Mouse (Mus musculus): ENCODE results near the gene Klk1. TPM values are rescaled to one million over a fixed set of nuclear protein-coding genes. Genes with fewer than 3 reads are reported as not detected.
"Not testable (repeated sequence)": the region's sequence is repeated elsewhere in the genome, so short reads cannot be mapped to it uniquely, and the experiment has no call there.

Gene Klk1
- polyA plus RNA-seq, 1 experiment from 2014 or later: not detected

GRCm38 (mm10) chr7:44221601-44222000 lies 3.6 kb upstream of the Klk1 start:
- not testable (repeated sequence) for H3K4me2 ChIP-seq (ENCODE audit: low read depth, low read length, severe bottlenecking); H3K9ac ChIP-seq (ENCODE audit: low read length); ATAC-seq (replicated peaks; ENCODE audit: low FRiP score); DNase-seq (ENCODE audit: low spot score); H3K27ac ChIP-seq (ENCODE audit: low read depth, low read length); H3K36me3 ChIP-seq (ENCODE audit: control insufficient read depth, insufficient read depth, low read length); H3K27me3 ChIP-seq (ENCODE audit: control insufficient read depth, insufficient read depth, low read length); H3K4me1 ChIP-seq (replicated peaks; ENCODE audit: control insufficient read depth, insufficient read depth, low read length); H3K9me3 ChIP-seq (ENCODE audit: control insufficient read depth, low read length); H3K4me3 ChIP-seq (ENCODE audit: low read depth, low read length)
- WGBS: 77% methylated on average over 8 of the region's 10 CpGs

- not testable (repeated sequence) for H3K9me3 ChIP-seq (ENCODE audit: control insufficient read depth, low read length); H3K27me3 ChIP-seq (ENCODE audit: control insufficient read depth, insufficient read depth, low read length); H3K4me1 ChIP-seq (replicated peaks; ENCODE audit: control insufficient read depth, insufficient read depth, low read length); ATAC-seq (replicated peaks; ENCODE audit: low FRiP score); DNase-seq (ENCODE audit: low spot score); H3K27ac ChIP-seq (ENCODE audit: low read depth, low read length); H3K36me3 ChIP-seq (ENCODE audit: control insufficient read depth, insufficient read depth, low read length); H3K4me3 ChIP-seq (ENCODE audit: low read depth, low read length); H3K9ac ChIP-seq (ENCODE audit: low read length); H3K4me2 ChIP-seq (ENCODE audit: low read depth, low read length, severe bottlenecking)
- WGBS: 82% methylated on average over 6 of the region's 6 CpGs
Measured at GRCm38 (mm10) chr7:44222335-44222734, 2.8 kb upstream of the Klk1 start.

- H3K27ac ChIP-seq (ENCODE audit: low read depth, low read length): no peak within 1 kb of the TSS
- H3K36me3 ChIP-seq (ENCODE audit: control insufficient read depth, insufficient read depth, low read length): no peaks in the 10 kb centered on the region
- no peaks in the 10 kb centered on the region for H3K4me1 ChIP-seq (replicated peaks; ENCODE audit: control insufficient read depth, insufficient read depth, low read length)
- H3K4me3 ChIP-seq (ENCODE audit: low read depth, low read length): no peak within 1 kb of the TSS
- H3K4me2 ChIP-seq (ENCODE audit: low read depth, low read length, severe bottlenecking): no peak within 1 kb of the TSS
- WGBS: 82% methylated on average over 3 of the region's 3 CpGs
- DNase-seq (ENCODE audit: low spot score) (no peak), ATAC-seq (replicated peaks; ENCODE audit: low FRiP score) (no peak)
- H3K9ac ChIP-seq (ENCODE audit: low read length): no peak within 1 kb of the TSS
- no peaks in the 10 kb centered on the region for H3K9me3 ChIP-seq (ENCODE audit: control insufficient read depth, low read length)
- no peaks in the 10 kb centered on the region for H3K27me3 ChIP-seq (ENCODE audit: control insufficient read depth, insufficient read depth, low read length)
Measured at GRCm38 (mm10) chr7:44235909-44236308, 10.7 kb downstream of the Klk1 start, which contains the start of gene Gm36864. Gm36864 (plus strand) TSS chr7:44236177.

- Histone ChIP-seq H3K9me3 (ENCODE audit: control insufficient read depth, low read length) (no peaks in the 10 kb centered on the region), H3K27ac (ENCODE audit: low read depth, low read length) (no peak overlapping the region), H3K4me2 (ENCODE audit: low read depth, low read length, severe bottlenecking) (no peak overlapping the region), H3K27me3 (ENCODE audit: control insufficient read depth, insufficient read depth, low read length) (no peaks in the 10 kb centered on the region), H3K9ac (ENCODE audit: low read length) (no peak overlapping the region), H3K4me1 (replicated peaks; ENCODE audit: control insufficient read depth, insufficient read depth, low read length) (no peaks in the 10 kb centered on the region), H3K36me3 (ENCODE audit: control insufficient read depth, insufficient read depth, low read length) (no peaks in the 10 kb centered on the region), H3K4me3 (ENCODE audit: low read depth, low read length) (no peak overlapping the region)
- no peak for DNase-seq (ENCODE audit: low spot score)
- no peak for ATAC-seq (replicated peaks; ENCODE audit: low FRiP score)
- 50% methylated on average over 2 of the region's 2 CpGs for WGBS
Measured at GRCm38 (mm10) chr7:44239913-44240312, 14.8 kb downstream of the Klk1 start.

GRCm38 (mm10) chr7:44240712-44241111 lies 15.6 kb downstream of the Klk1 start:
- no peak overlapping the region for H3K4me3 ChIP-seq (ENCODE audit: low read depth, low read length)
- no peak overlapping the region for H3K27ac ChIP-seq (ENCODE audit: low read depth, low read length)
- no peak overlapping the region for H3K9ac ChIP-seq (ENCODE audit: low read length)
- no peaks in the 10 kb centered on the region for H3K4me1 ChIP-seq (replicated peaks; ENCODE audit: control insufficient read depth, insufficient read depth, low read length)
- DNase-seq (ENCODE audit: low spot score) (no peak), ATAC-seq (replicated peaks; ENCODE audit: low FRiP score) (no peak)
- H3K4me2 ChIP-seq (ENCODE audit: low read depth, low read length, severe bottlenecking): no peak overlapping the region
- no peaks in the 10 kb centered on the region for H3K36me3 ChIP-seq (ENCODE audit: control insufficient read depth, insufficient read depth, low read length)
- WGBS: 71% methylated on average over 1 of the region's 1 CpGs
- H3K27me3 ChIP-seq (ENCODE audit: control insufficient read depth, insufficient read depth, low read length): no peaks in the 10 kb centered on the region
- no peaks in the 10 kb centered on the region for H3K9me3 ChIP-seq (ENCODE audit: control insufficient read depth, low read length)

GRCm38 (mm10) chr7:44241163-44241562 lies 16.0 kb downstream of the Klk1 start:
- H3K9me3 ChIP-seq (ENCODE audit: control insufficient read depth, low read length): no peaks in the 10 kb centered on the region
- H3K4me2 ChIP-seq (ENCODE audit: low read depth, low read length, severe bottlenecking): no peak overlapping the region
- ATAC-seq (replicated peaks; ENCODE audit: low FRiP score) (no peak), DNase-seq (ENCODE audit: low spot score) (no peak)
- H3K27ac ChIP-seq (ENCODE audit: low read depth, low read length): no peak overlapping the region
- no peak overlapping the region for H3K9ac ChIP-seq (ENCODE audit: low read length)
- no peaks in the 10 kb centered on the region for H3K36me3 ChIP-seq (ENCODE audit: control insufficient read depth, insufficient read depth, low read length)
- no peaks in the 10 kb centered on the region for H3K27me3 ChIP-seq (ENCODE audit: control insufficient read depth, insufficient read depth, low read length)
- H3K4me1 ChIP-seq (replicated peaks; ENCODE audit: control insufficient read depth, insufficient read depth, low read length): no peaks in the 10 kb centered on the region
- WGBS: 68% methylated on average over 2 of the region's 2 CpGs
- no peak overlapping the region for H3K4me3 ChIP-seq (ENCODE audit: low read depth, low read length)

- Histone ChIP-seq H3K27ac (ENCODE audit: low read depth, low read length) (no peak overlapping the region), H3K4me3 (ENCODE audit: low read depth, low read length) (no peak overlapping the region), H3K9ac (ENCODE audit: low read length) (no peak overlapping the region), H3K36me3 (ENCODE audit: control insufficient read depth, insufficient read depth, low read length) (no peaks in the 10 kb centered on the region), H3K4me1 (replicated peaks; ENCODE audit: control insufficient read depth, insufficient read depth, low read length) (peaks cover 4% of the 10 kb centered on the region; the same call in 1 of the 2 replicates), H3K4me2 (ENCODE audit: low read depth, low read length, severe bottlenecking) (no peak overlapping the region), H3K9me3 (ENCODE audit: control insufficient read depth, low read length) (no peaks in the 10 kb centered on the region), H3K27me3 (ENCODE audit: control insufficient read depth, insufficient read depth, low read length) (no peaks in the 10 kb centered on the region)
- no peak for ATAC-seq (replicated peaks; ENCODE audit: low FRiP score)
- no peak for DNase-seq (ENCODE audit: low spot score)
- 53% methylated on average over 1 of the region's 1 CpGs for WGBS
Measured at GRCm38 (mm10) chr7:44244080-44244479, 18.9 kb downstream of the Klk1 start.

GRCm38 (mm10) chr7:44246055-44246983 lies 21.2 kb downstream of the Klk1 start, which contains the start of the genes 1700028J19Rik and 2410002F23Rik:
1700028J19Rik (minus strand) TSS chr7:44246695.
2410002F23Rik (plus strand) TSS chr7:44246722.
- no peaks in the 10 kb centered on the region for H3K9me3 ChIP-seq (ENCODE audit: control insufficient read depth, low read length)
- peak within 1 kb of the TSS; percentile 80 for H3K27ac ChIP-seq (ENCODE audit: low read depth, low read length)
- H3K4me1 ChIP-seq (replicated peaks; ENCODE audit: control insufficient read depth, insufficient read depth, low read length): peaks cover 4% of the 10 kb centered on the region; the same call in 1 of the 2 replicates
- under 1% methylated on average over 62 of the region's 62 CpGs for WGBS
- H3K36me3 ChIP-seq (ENCODE audit: control insufficient read depth, insufficient read depth, low read length): peaks cover 3% of the 10 kb centered on the region; the same call in 1 of the 2 replicates
- ATAC-seq (replicated peaks; ENCODE audit: low FRiP score): peak; percentile 84
- peak within 1 kb of the TSS; percentile 94 for H3K4me3 ChIP-seq (ENCODE audit: low read depth, low read length)
- no peaks in the 10 kb centered on the region for H3K27me3 ChIP-seq (ENCODE audit: control insufficient read depth, insufficient read depth, low read length)
- H3K9ac ChIP-seq (ENCODE audit: low read length): peak within 1 kb of the TSS; percentile 93
- peak; percentile 96 for DNase-seq (ENCODE audit: low spot score)
- H3K4me2 ChIP-seq (ENCODE audit: low read depth, low read length, severe bottlenecking): peak within 1 kb of the TSS; percentile 68

All from forebrain, embryonic 11.5 days (tissue).